Mouse (Mus musculus) heart, postnatal 0 days (tissue): Measurements from ENCODE around the gene Strip1.

Experiments used
- CTCF ChIP-seq: IDR thresholded peaks from 2 replicates; pipeline ENCODE4 v1.5.1; 2016; ENCODE audit warnings: antibody characterized with exemption, control low read depth, low read depth
- EP300 ChIP-seq: IDR thresholded peaks from 2 replicates; pipeline ENCODE4 v1.6.1; 2016; ENCODE audit warnings: antibody characterized with exemption, low read depth

GRCm38 (mm10) chr3:107607221-107607620 is 24.3 kb downstream of the Strip1 start:
- no peak for TF ChIP-seq CTCF
- TF ChIP-seq EP300 = no peak
